18 mouse cellular contexts compared by ENCODE assay signal in the genomic region with DNA sequence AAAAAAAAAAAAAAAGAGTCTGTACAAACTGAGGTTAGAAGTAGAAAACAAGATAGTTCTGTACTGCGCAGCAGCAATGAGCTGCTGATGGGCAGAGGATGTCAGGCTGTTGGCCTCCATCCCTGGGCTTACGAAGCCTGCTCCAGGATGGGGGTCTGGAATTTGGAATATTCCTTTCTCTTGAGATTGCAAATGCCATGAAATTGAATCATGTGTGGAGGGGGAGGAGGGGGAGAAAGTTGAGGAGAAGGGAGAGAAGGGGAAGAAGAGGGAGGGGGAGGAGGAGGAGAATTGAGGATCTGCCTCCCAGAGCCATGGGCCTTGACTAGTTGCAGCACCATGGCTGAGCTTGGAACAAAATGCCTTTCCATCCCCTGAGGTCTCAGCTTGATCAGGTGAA.
"Had no signal": no experiment of that assay in that cellular context is flagged by ENCODE, and none has a peak within 500 bp of the region (broad histone marks: within the 10 kb centered on the region; RNA-seq: fewer than 3 reads in every experiment).

No protein-coding gene starts in this region.

- H3K36me3 ChIP-seq: kidney, embryonic 15.5 days; limb, embryonic 12.5 days; liver, embryonic 12.5 days; liver, embryonic 15.5 days; lung, embryonic 15.5 days had no signal

- ATAC-seq: liver, embryonic 12.5 days had no signal

- H3K27ac ChIP-seq: kidney, embryonic 15.5 days; left cerebral cortex, adult 2 months; limb, embryonic 12.5 days; liver, embryonic 12.5 days; liver, embryonic 15.5 days; lung, embryonic 15.5 days had no signal

- H3K9me3 ChIP-seq: kidney, embryonic 15.5 days; limb, embryonic 12.5 days; liver, embryonic 12.5 days; liver, embryonic 15.5 days; lung, embryonic 15.5 days; megakaryocyte, embryonic 14.5 days had no signal

- H3K9ac ChIP-seq: kidney, embryonic 15.5 days; limb, embryonic 12.5 days; liver, embryonic 12.5 days; liver, embryonic 15.5 days; lung, embryonic 15.5 days had no signal

- H3K27me3 ChIP-seq: kidney, embryonic 15.5 days; limb, embryonic 12.5 days; liver, embryonic 12.5 days; liver, embryonic 15.5 days; lung, embryonic 15.5 days; megakaryocyte, embryonic 14.5 days had no signal

- H3K4me1 ChIP-seq: kidney, embryonic 15.5 days; limb, embryonic 12.5 days; liver, embryonic 12.5 days; liver, embryonic 15.5 days; lung, embryonic 15.5 days; megakaryocyte, embryonic 14.5 days had no signal

- H3K4me3 ChIP-seq: kidney, embryonic 15.5 days; left cerebral cortex, adult 2 months; limb, embryonic 12.5 days; liver, embryonic 12.5 days; liver, embryonic 15.5 days; lung, embryonic 15.5 days; megakaryocyte, embryonic 14.5 days had no signal

- H3K4me2 ChIP-seq: kidney, embryonic 15.5 days; limb, embryonic 12.5 days; liver, embryonic 12.5 days; liver, embryonic 15.5 days; lung, embryonic 15.5 days; midbrain, embryonic 11.5 days had no signal

- DNase-seq: kidney, postnatal 10 days; kidney, postnatal 36 days; layer of hippocampus, postnatal 36 days; liver; lung, adult 18-20 months; lung, postnatal 10 days; lung, postnatal 36 days; midbrain, embryonic 14.5 days; thymus, adult 18-20 months; thymus, postnatal 4 days had no signal
